Mouse (Mus musculus) thymus, adult 2 months (tissue): Measurements from ENCODE around the gene Samd4b.

ENCODE experiments used
- CTCF ChIP-seq: fragments of 200-500 bp; IDR thresholded peaks from 2 replicates; pipeline ENCODE4 v1.5.1; 2012; ENCODE audit warnings: mild to moderate bottlenecking, control low read depth, low read length, moderate library complexity, borderline replicate concordance; ENCODE audit not compliant: control insufficient read depth, poor library complexity, insufficient read depth; ENCODE audit errors: extremely low read depth
- POLR2A ChIP-seq: fragments of 200-500 bp; IDR thresholded peaks from 2 replicates; pipeline ENCODE4 v1.6.1; 2012; ENCODE audit warnings: mild to moderate bottlenecking, low read length, control low read depth, moderate library complexity; ENCODE audit not compliant: control insufficient read depth, poor library complexity, insufficient read depth; ENCODE audit errors: extremely low read depth

- TF ChIP-seq POLR2A (no peak), CTCF (no peak)
These were observed 178.5 kb downstream of the Samd4b start for GRCm38 (mm10) chr7:28419416-28419815.
